Mouse (Mus musculus): ENCODE measurements around the gene Tmem120b.

GRCm38 (mm10) chr5:123132308-123133071, 64.3 kb downstream of the Tmem120b start, which contains the start of gene Rhof:
- TF ChIP-seq CTCF (IDR thresholded peaks at IDR 0.05; ENCODE audit: control insufficient read depth, insufficient read depth, low read length) = peak; percentile 94
- peak; percentile 61; the same call in 1 of the 2 replicates for TF ChIP-seq POLR2A (IDR thresholded peaks at IDR 0.05; ENCODE audit: borderline replicate concordance, control insufficient read depth, low read depth, low read length)
